In genomic region chr4:128693207-128693606, GRCm38 (mm10) we compare ENCODE assay signal across 13 mouse cellular contexts. TPM values are rescaled to one million over a fixed set of nuclear protein-coding genes. Genes with fewer than 3 reads are reported as not detected.
DNase-seq lines count a peak whose midpoint lies in the region; ATAC-seq and TF ChIP-seq lines count a peak whose summit lies in the region.
"Had no signal": no experiment of that assay in that cellular context is flagged by ENCODE, and none has a peak within 500 bp of the region (broad histone marks: within the 10 kb centered on the region; RNA-seq: fewer than 3 reads in every experiment).

No protein-coding gene starts in this region.

- intact Hi-C loops in heart, postnatal 36 days (cut with DNase I) = no loop called here

- no peak overlapping the region for H3K4me2 ChIP-seq in lung, embryonic 14.5 days
- H3K4me2 ChIP-seq in lung, postnatal 0 days (replicated peaks; ENCODE audit: low read depth, low read length) = no peak overlapping the region
- no peak overlapping the region for H3K4me2 ChIP-seq in embryonic facial prominence, embryonic 15.5 days (replicated peaks)
- peak overlapping the region; percentile 8 for H3K4me2 ChIP-seq in limb, embryonic 14.5 days (replicated peaks; ENCODE audit: low read depth, low read length, severe bottlenecking)

- no peak for TF ChIP-seq POLR2A in limb, embryonic 14.5 days (IDR thresholded peaks at IDR 0.05; ENCODE audit: borderline replicate concordance, extremely low read depth, insufficient read depth, insufficient read length)

- DNase-seq in cerebellum, postnatal 10 days = peak; percentile 55 to 68
- no peak for DNase-seq in cerebellum, adult 11 months
- no peak for DNase-seq in lung, embryonic 14.5 days
- DNase-seq in lung, postnatal 0 days (ENCODE audit: low spot score) = no peak
- peak; percentile 50 for DNase-seq in limb, embryonic 14.5 days (ENCODE audit: low spot score)
- DNase-seq in heart, postnatal 36 days = no peak
- no peak for DNase-seq in embryo, embryonic 10 days (ENCODE audit: low spot score)
- DNase-seq: lung, postnatal 14 days; thymus, adult 18-20 months had no signal

- no peaks in the 10 kb centered on the region for H3K36me3 ChIP-seq in lung, embryonic 14.5 days (ENCODE audit: insufficient read depth)
- no peaks in the 10 kb centered on the region for H3K36me3 ChIP-seq in lung, postnatal 0 days (ENCODE audit: insufficient read depth, low read length)
- no peaks in the 10 kb centered on the region for H3K36me3 ChIP-seq in embryonic facial prominence, embryonic 15.5 days
- H3K36me3 ChIP-seq in limb, embryonic 14.5 days (ENCODE audit: control insufficient read depth, insufficient read depth, low read length) = no peaks in the 10 kb centered on the region
- H3K36me3 ChIP-seq: G1E had no signal

- no peak for TF ChIP-seq EP300 in lung, postnatal 0 days (IDR thresholded peaks at IDR 0.05)

- WGBS in lung, embryonic 14.5 days = 29% methylated on average over 5 of the region's 5 CpGs
- 29% methylated on average over 5 of the region's 5 CpGs for WGBS in lung, postnatal 0 days
- WGBS in embryonic facial prominence, embryonic 15.5 days = 43% methylated on average over 5 of the region's 5 CpGs
- WGBS in limb, embryonic 14.5 days = 17% methylated on average over 5 of the region's 5 CpGs

- H3K4me1 ChIP-seq in lung, embryonic 14.5 days (ENCODE audit: insufficient read depth) = peaks cover 81% of the 10 kb centered on the region
- H3K4me1 ChIP-seq in lung, postnatal 0 days (ENCODE audit: insufficient read depth, low read depth, low read length) = peaks cover 5% of the 10 kb centered on the region; the same call in 1 of the 2 replicates
- H3K4me1 ChIP-seq in embryonic facial prominence, embryonic 15.5 days = peaks cover 87% of the 10 kb centered on the region
- H3K4me1 ChIP-seq in limb, embryonic 14.5 days (ENCODE audit: control insufficient read depth, insufficient read depth, low read length) = peaks cover 90% of the 10 kb centered on the region

- no peaks in the 10 kb centered on the region for H3K27me3 ChIP-seq in lung, embryonic 14.5 days (ENCODE audit: insufficient read depth, low read length)
- H3K27me3 ChIP-seq in lung, postnatal 0 days (replicated peaks; ENCODE audit: insufficient read depth, low read length) = no peaks in the 10 kb centered on the region
- no peaks in the 10 kb centered on the region for H3K27me3 ChIP-seq in embryonic facial prominence, embryonic 15.5 days
- no peaks in the 10 kb centered on the region for H3K27me3 ChIP-seq in limb, embryonic 14.5 days (ENCODE audit: control insufficient read depth, insufficient read depth, low read length)

- ATAC-seq in lung, embryonic 14.5 days (ENCODE audit: insufficient read depth) = no peak
- no peak for ATAC-seq in lung, postnatal 0 days
- no peak for ATAC-seq in embryonic facial prominence, embryonic 15.5 days (ENCODE audit: insufficient number of reproducible peaks, low FRiP score, low TSS enrichment, low read depth)
- no peak for ATAC-seq in limb, embryonic 14.5 days (ENCODE audit: low FRiP score, low read depth)
- ATAC-seq: inflammation-experienced regulatory T-cells, adult 6 months had no signal

- H3K27ac ChIP-seq in lung, embryonic 14.5 days (ENCODE audit: low read depth) = peak overlapping the region; percentile 16
- no peak overlapping the region for H3K27ac ChIP-seq in lung, postnatal 0 days (ENCODE audit: low read length)
- H3K27ac ChIP-seq in embryonic facial prominence, embryonic 15.5 days (replicated peaks) = 0 out of 2 replicates have a peak overlapping the region, but pooled peaks have one; percentile 3
- peak overlapping the region; percentile 70 for H3K27ac ChIP-seq in limb, embryonic 14.5 days (replicated peaks; ENCODE audit: low read depth, low read length)
- H3K27ac ChIP-seq: left cerebral cortex, adult 2 months had no signal

- no peaks in the 10 kb centered on the region for H3K9me3 ChIP-seq in lung, embryonic 14.5 days (ENCODE audit: low read depth, low read length)
- H3K9me3 ChIP-seq in lung, postnatal 0 days (ENCODE audit: low read length) = no peaks in the 10 kb centered on the region
- no peaks in the 10 kb centered on the region for H3K9me3 ChIP-seq in embryonic facial prominence, embryonic 15.5 days (replicated peaks)
- H3K9me3 ChIP-seq in limb, embryonic 14.5 days (ENCODE audit: control insufficient read depth, low read length) = no peaks in the 10 kb centered on the region
- H3K9me3 ChIP-seq: G1E had no signal

- no peak overlapping the region for H3K9ac ChIP-seq in lung, embryonic 14.5 days
- H3K9ac ChIP-seq in lung, postnatal 0 days (replicated peaks; ENCODE audit: low read depth) = no peak overlapping the region
- no peak overlapping the region for H3K9ac ChIP-seq in embryonic facial prominence, embryonic 15.5 days
- H3K9ac ChIP-seq in limb, embryonic 14.5 days (ENCODE audit: low read depth, low read length, severe bottlenecking) = peak overlapping the region; percentile 9; the same call in 1 of the 2 replicates

- no peak for TF ChIP-seq CTCF in lung, embryonic 14.5 days (IDR thresholded peaks at IDR 0.05; ENCODE audit: low read depth)
- no peak for TF ChIP-seq CTCF in lung, postnatal 0 days (IDR thresholded peaks at IDR 0.05)

- no peak overlapping the region for H3K4me3 ChIP-seq in lung, embryonic 14.5 days (ENCODE audit: low read depth, low read length)
- H3K4me3 ChIP-seq in lung, postnatal 0 days (ENCODE audit: low read depth, low read length) = no peak overlapping the region
- no peak overlapping the region for H3K4me3 ChIP-seq in embryonic facial prominence, embryonic 15.5 days (replicated peaks)
- H3K4me3 ChIP-seq in limb, embryonic 14.5 days (replicated peaks; ENCODE audit: low read length) = no peak overlapping the region
- H3K4me3 ChIP-seq: left cerebral cortex, adult 2 months had no signal

RNA-seq across cellular contexts. Expression of gene Phc2, which starts 38.7 kb away (rescaled TPM):
- 99.0 and 107 TPM in 2 replicates for polyA plus RNA-seq in lung, embryonic 14.5 days (2014; fragmentation: Nextera tagmentation; extraction: Ambion mirVana)
- 53.6 and 56.3 TPM in 2 replicates for polyA plus RNA-seq in lung, postnatal 0 days (2015; fragmentation: Nextera tagmentation; extraction: Ambion mirVana)
- 61.5 and 62.2 TPM in 2 replicates for polyA plus RNA-seq in embryonic facial prominence, embryonic 15.5 days (2015; fragmentation: Nextera tagmentation; extraction: Ambion mirVana)
- polyA plus RNA-seq in limb, embryonic 14.5 days (2012; rRNA removed) = 103 and 120 TPM in 2 replicates
- 69.8 and 73.7 TPM in 2 replicates for polyA plus RNA-seq in limb, embryonic 14.5 days (2014; fragmentation: Nextera tagmentation; extraction: Ambion mirVana)
- 10 to 100 TPM; 32.2 to 45.7 TPM for total RNA-seq in heart, postnatal 36 days (2021)

Comparison
In these comparisons a context has a peak if more than half of its experiments do, and no peak if none do; other contexts are left out.
1. DNase-seq: peak in cerebellum, postnatal 10 days (2 of 2) and limb, embryonic 14.5 days (single experiment); none in cerebellum, adult 11 months (single experiment), lung, embryonic 14.5 days (single experiment), lung, postnatal 0 days (single experiment), heart, postnatal 36 days (0 of 2) and embryo, embryonic 10 days (single experiment).